Mouse (Mus musculus): Measurements from ENCODE around the gene Med24. TPM values are rescaled to one million over a fixed set of nuclear protein-coding genes. Genes with fewer than 3 reads are reported as not detected.

The Med24 gene
- polyA plus RNA-seq, 1 experiment from 2014 or later = 42.2 TPM

DNA sequence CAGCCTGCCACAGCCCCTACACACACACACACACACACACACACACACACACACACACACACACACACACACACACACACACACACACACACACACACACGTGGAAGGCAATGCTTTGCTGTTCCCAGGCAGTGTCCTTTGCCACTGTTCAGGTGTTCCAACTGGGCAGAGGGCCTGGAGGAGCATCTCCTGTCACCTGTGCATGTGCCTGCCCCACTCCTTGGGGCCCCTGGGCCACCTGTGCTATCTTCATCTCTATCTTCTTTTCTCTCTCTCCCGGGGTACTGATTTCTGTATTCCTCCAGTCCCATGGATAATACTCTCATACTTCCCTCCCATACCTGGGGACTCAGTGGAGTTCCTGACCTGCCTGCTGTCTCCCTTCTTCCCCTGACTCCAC is 37.1 kb upstream of the Med24 start:
- H3K27ac ChIP-seq (ENCODE audit: low read length) = no peak overlapping the region
- peaks cover 26% of the 10 kb centered on the region; the same call in 1 of the 2 replicates for H3K36me3 ChIP-seq (ENCODE audit: control insufficient read depth, insufficient read depth, low read length)
- no peak overlapping the region for H3K4me3 ChIP-seq (replicated peaks; ENCODE audit: low read length)
- H3K4me2 ChIP-seq (ENCODE audit: low read depth, low read length) = no peak overlapping the region
- H3K4me1 ChIP-seq (ENCODE audit: control insufficient read depth, insufficient read depth, low read length) = peaks cover 50% of the 10 kb centered on the region
- 36% methylated on average over 2 of the region's 2 CpGs for WGBS
- no peak overlapping the region for H3K9ac ChIP-seq (ENCODE audit: low read length)
- no peak for ATAC-seq (ENCODE audit: insufficient read depth, low FRiP score)
- no peaks in the 10 kb centered on the region for H3K27me3 ChIP-seq (ENCODE audit: control insufficient read depth, insufficient read depth, low read length)
- H3K9me3 ChIP-seq (replicated peaks; ENCODE audit: control insufficient read depth, low read length) = no peaks in the 10 kb centered on the region

DNA sequence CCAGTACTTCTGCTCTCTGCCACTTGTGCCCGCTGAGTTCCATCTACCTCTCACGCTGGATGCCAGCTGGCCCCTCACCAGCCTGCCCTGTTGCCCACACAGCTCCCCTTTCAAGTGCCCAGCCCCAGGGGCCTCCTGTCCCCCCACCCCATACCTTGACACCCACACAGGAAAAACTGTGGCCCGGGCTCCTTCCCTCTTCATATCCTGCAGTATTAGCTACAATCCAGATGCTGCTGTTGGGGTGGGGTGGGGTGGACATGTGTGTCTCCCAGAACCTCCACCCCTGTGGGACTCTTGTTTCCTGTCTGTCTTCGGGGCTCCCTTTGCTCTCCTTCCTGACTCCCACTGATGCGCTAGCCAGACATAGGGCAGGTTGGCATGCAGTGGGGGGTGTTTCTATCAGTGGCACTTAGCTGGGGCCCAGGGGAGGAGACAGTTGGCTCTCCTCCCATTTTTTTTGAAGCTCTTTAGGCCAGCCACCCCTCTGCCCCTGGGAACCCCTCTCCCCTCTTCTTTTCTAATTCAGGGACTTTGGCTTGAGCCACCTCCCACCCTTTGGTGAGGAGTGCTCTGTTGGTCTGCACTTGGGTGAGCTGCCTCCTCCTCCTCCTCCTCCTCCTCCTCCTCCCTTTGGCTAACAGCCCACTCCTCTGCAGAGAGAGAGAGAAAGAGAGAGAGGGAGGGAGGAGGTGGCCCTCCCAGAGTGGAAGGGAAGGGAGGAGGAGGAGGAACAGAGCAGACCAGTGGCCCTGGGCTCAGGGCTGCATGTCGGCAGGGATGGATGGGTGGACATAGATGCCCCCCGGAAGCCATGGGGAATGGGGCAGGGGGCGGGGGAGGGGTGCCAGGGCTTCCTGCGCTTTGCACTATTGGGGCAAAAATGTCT is 36.4 kb upstream of the Med24 start:
- peak; percentile 9; the same call in 1 of the 2 replicates for ATAC-seq (ENCODE audit: insufficient read depth, low FRiP score)
- peak overlapping the region; percentile 14 for H3K27ac ChIP-seq (ENCODE audit: low read length)
- peak overlapping the region; percentile 26; the same call in 1 of the 2 replicates for H3K9ac ChIP-seq (ENCODE audit: low read length)
- no peaks in the 10 kb centered on the region for H3K9me3 ChIP-seq (replicated peaks; ENCODE audit: control insufficient read depth, low read length)
- WGBS = 37% methylated on average over 9 of the region's 9 CpGs
- H3K4me1 ChIP-seq (ENCODE audit: control insufficient read depth, insufficient read depth, low read length) = peaks cover 50% of the 10 kb centered on the region
- peaks cover 31% of the 10 kb centered on the region for H3K36me3 ChIP-seq (ENCODE audit: control insufficient read depth, insufficient read depth, low read length)
- H3K4me3 ChIP-seq (replicated peaks; ENCODE audit: low read length) = no peak overlapping the region
- H3K27me3 ChIP-seq (ENCODE audit: control insufficient read depth, insufficient read depth, low read length) = no peaks in the 10 kb centered on the region
- H3K4me2 ChIP-seq (ENCODE audit: low read depth, low read length) = no peak overlapping the region

DNA sequence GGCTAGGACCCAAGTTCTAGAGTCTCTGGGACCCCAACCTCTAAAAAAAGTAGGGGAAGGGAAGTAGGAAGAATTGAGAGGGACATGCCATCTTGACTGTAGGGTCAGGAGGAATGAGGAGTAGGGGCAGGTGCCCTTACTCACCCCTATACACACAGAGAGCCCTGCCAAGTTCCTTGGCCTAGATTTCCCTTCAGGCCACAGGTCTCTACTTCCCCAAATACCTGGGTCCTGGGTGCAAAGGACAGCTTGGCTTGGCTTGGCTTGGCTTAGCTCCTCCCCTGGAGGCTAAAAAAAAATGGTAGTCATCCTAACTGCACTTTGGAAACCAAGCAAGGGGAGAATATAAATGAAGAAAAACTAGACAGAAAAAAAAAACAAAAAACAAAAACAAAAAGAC is 35.5 kb upstream of the Med24 start:
- no peak overlapping the region for H3K9ac ChIP-seq (ENCODE audit: low read length)
- H3K9me3 ChIP-seq (replicated peaks; ENCODE audit: control insufficient read depth, low read length) = no peaks in the 10 kb centered on the region
- ATAC-seq (ENCODE audit: insufficient read depth, low FRiP score) = no peak
- no peaks in the 10 kb centered on the region for H3K27me3 ChIP-seq (ENCODE audit: control insufficient read depth, insufficient read depth, low read length)
- H3K36me3 ChIP-seq (ENCODE audit: control insufficient read depth, insufficient read depth, low read length) = peaks cover 27% of the 10 kb centered on the region
- H3K4me2 ChIP-seq (ENCODE audit: low read depth, low read length) = no peak overlapping the region
- no peak overlapping the region; the same call in 1 of the 2 replicates for H3K27ac ChIP-seq (ENCODE audit: low read length)
- H3K4me3 ChIP-seq (replicated peaks; ENCODE audit: low read length) = no peak overlapping the region
- H3K4me1 ChIP-seq (ENCODE audit: control insufficient read depth, insufficient read depth, low read length) = peaks cover 50% of the 10 kb centered on the region

DNA sequence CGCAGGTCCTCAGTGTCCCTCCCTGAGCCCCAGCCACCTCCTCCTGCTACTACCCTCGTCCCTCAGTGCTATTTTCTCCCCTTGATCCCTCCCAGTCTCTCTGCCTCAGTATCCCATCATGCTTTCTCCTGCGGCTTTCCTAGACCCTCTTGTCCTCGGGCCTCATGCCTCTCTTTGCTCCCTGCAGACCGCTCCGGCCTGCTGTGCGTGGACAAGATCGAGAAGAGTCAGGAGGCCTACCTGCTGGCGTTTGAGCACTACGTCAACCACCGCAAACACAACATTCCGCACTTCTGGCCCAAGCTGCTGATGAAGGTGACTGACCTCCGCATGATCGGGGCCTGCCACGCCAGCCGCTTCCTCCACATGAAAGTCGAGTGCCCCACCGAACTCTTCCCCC is 34.9 kb upstream of the Med24 start:
- no peaks in the 10 kb centered on the region for H3K9me3 ChIP-seq (replicated peaks; ENCODE audit: control insufficient read depth, low read length)
- peaks cover 50% of the 10 kb centered on the region for H3K4me1 ChIP-seq (ENCODE audit: control insufficient read depth, insufficient read depth, low read length)
- H3K4me3 ChIP-seq (replicated peaks; ENCODE audit: low read length) = no peak overlapping the region
- peaks cover 24% of the 10 kb centered on the region for H3K36me3 ChIP-seq (ENCODE audit: control insufficient read depth, insufficient read depth, low read length)
- peak overlapping the region; percentile 82; the same call in 1 of the 2 replicates for H3K27ac ChIP-seq (ENCODE audit: low read length)
- H3K27me3 ChIP-seq (ENCODE audit: control insufficient read depth, insufficient read depth, low read length) = no peaks in the 10 kb centered on the region
- WGBS = 79% methylated on average over 18 of the region's 18 CpGs
- peak overlapping the region; percentile 16; the same call in 1 of the 2 replicates for H3K9ac ChIP-seq (ENCODE audit: low read length)
- no peak overlapping the region for H3K4me2 ChIP-seq (ENCODE audit: low read depth, low read length)
- ATAC-seq (ENCODE audit: insufficient read depth, low FRiP score) = no peak

DNA sequence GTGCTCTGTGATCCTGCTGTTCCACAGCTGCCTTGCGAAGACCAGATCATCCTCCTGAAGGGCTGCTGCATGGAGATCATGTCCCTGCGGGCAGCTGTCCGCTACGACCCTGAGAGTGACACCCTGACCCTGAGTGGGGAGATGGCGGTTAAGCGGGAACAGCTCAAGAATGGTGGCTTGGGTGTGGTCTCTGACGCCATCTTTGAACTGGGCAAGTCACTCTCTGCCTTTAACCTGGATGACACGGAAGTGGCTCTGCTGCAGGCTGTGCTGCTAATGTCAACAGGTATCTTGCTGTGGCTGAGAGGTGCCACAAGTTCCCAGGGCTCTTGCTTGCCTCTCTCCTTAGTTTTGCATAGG is 34.2 kb upstream of the Med24 start:
- no peak for ATAC-seq (ENCODE audit: insufficient read depth, low FRiP score)
- peak overlapping the region; percentile 82 for H3K27ac ChIP-seq (ENCODE audit: low read length)
- H3K36me3 ChIP-seq (ENCODE audit: control insufficient read depth, insufficient read depth, low read length) = peaks cover 26% of the 10 kb centered on the region

DNA sequence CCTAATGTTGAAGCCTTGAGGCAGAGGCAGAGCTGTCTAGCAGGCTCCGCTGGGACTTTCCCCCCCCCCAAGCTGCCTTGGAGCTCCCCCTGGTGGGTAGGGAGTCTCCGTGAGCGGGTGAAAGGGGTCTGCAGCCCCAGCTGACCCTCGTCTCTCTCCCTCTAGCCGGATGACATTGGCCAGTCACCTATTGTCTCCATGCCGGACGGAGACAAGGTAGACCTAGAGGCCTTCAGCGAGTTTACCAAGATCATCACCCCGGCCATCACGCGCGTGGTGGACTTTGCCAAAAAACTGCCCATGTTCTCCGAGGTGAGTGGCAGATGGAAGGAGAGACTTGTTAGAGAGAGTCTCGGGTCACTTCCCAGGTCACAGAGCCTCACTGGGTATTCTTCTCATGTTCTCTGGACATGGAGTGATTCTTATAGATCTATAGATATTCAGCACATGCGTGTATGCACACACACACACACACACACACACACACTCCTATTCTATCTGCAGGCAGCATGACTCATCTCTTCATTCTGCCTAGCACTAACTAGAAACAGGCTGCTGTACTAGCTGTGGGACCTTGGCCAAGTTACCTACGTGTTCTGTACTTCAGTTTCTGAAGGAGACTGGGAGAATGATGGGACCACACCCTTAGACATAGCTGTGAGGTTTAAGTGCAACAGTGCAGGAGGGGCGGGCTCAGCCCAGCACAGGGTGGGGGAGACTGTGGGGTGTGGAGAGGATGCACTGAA is 33.7 kb upstream of the Med24 start:
- Histone ChIP-seq H3K36me3 (ENCODE audit: control insufficient read depth, insufficient read depth, low read length) (peaks cover 29% of the 10 kb centered on the region), H3K27ac (ENCODE audit: low read length) (peak overlapping the region; percentile 82)

More for the DNA sequence above, 34.2 kb upstream of the Med24 start:
- H3K9ac ChIP-seq (ENCODE audit: low read length) = peak overlapping the region; percentile 16; the same call in 1 of the 2 replicates
- peaks cover 44% of the 10 kb centered on the region for H3K4me1 ChIP-seq (ENCODE audit: control insufficient read depth, insufficient read depth, low read length)
- no peak overlapping the region for H3K4me3 ChIP-seq (replicated peaks; ENCODE audit: low read length)
- whole genome bisulfite sequencing = 76% methylated on average over 8 of the region's 8 CpGs
- H3K9me3 ChIP-seq (replicated peaks; ENCODE audit: control insufficient read depth, low read length) = no peaks in the 10 kb centered on the region
- H3K27me3 ChIP-seq (ENCODE audit: control insufficient read depth, insufficient read depth, low read length) = no peaks in the 10 kb centered on the region
- H3K4me2 ChIP-seq (ENCODE audit: low read depth, low read length) = no peak overlapping the region

DNA sequence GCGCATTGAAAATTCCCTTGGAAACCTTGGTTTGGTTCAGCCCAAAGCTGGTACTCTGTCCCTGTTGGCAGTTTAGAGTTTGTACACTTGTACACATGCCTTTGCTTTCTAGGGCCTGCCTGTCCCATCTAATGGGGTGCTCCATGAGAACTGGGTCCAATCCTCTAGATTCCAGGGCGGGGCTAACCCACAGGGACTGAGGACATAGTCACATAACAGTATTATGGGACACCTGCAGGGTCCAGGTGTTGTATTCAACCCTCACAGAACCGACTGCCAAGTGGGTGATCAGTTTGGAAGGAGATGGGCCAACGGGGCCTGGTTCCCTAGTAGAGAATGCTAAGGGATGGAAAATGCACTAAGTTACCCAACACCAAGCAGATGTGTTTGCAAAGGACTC is 32.7 kb upstream of the Med24 start:
- Histone ChIP-seq H3K9me3 (replicated peaks; ENCODE audit: control insufficient read depth, low read length) (no peaks in the 10 kb centered on the region), H3K4me2 (ENCODE audit: low read depth, low read length) (no peak overlapping the region), H3K27ac (ENCODE audit: low read length) (no peak overlapping the region), H3K9ac (ENCODE audit: low read length) (no peak overlapping the region), H3K27me3 (ENCODE audit: control insufficient read depth, insufficient read depth, low read length) (no peaks in the 10 kb centered on the region), H3K36me3 (ENCODE audit: control insufficient read depth, insufficient read depth, low read length) (peaks cover 29% of the 10 kb centered on the region), H3K4me1 (ENCODE audit: control insufficient read depth, insufficient read depth, low read length) (peaks cover 28% of the 10 kb centered on the region), H3K4me3 (replicated peaks; ENCODE audit: low read length) (no peak overlapping the region)
- ATAC-seq (ENCODE audit: insufficient read depth, low FRiP score) = no peak
- WGBS = 91% methylated on average over 4 of the region's 4 CpGs

More for the DNA sequence above, 33.7 kb upstream of the Med24 start:
- 0 out of 2 replicates have a peak overlapping the region, but pooled peaks have one; percentile 39 for H3K9ac ChIP-seq (ENCODE audit: low read length)
- 61% methylated on average over 17 of the region's 17 CpGs for WGBS
- H3K4me1 ChIP-seq (ENCODE audit: control insufficient read depth, insufficient read depth, low read length) = peaks cover 38% of the 10 kb centered on the region
- H3K9me3 ChIP-seq (replicated peaks; ENCODE audit: control insufficient read depth, low read length) = no peaks in the 10 kb centered on the region
- no peaks in the 10 kb centered on the region for H3K27me3 ChIP-seq (ENCODE audit: control insufficient read depth, insufficient read depth, low read length)
- peak; percentile 74 for ATAC-seq (ENCODE audit: insufficient read depth, low FRiP score)
- H3K4me2 ChIP-seq (ENCODE audit: low read depth, low read length) = no peak overlapping the region
- H3K4me3 ChIP-seq (replicated peaks; ENCODE audit: low read length) = no peak overlapping the region

DNA sequence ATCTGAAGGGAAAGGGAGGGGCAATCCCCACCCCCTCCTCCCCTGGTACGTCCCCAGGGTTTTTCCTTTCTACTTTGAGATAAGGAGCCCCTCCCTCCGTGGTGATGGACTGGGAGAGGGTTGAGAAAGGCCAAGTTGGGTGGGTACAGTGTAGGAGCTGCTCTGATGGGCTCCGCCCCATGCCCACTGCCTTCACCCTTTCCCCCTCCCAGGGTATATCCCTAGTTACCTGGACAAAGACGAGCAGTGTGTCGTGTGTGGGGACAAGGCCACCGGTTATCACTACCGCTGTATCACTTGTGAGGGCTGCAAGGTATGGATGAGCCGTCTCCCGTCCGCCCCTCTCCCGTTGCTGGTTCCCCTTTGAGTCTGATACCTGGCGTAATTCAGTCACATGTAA is 27.5 kb upstream of the Med24 start:
- WGBS = 75% methylated on average over 12 of the region's 12 CpGs

More for the DNA sequence above, 27.5 kb upstream of the Med24 start:
- Histone ChIP-seq H3K9ac (ENCODE audit: low read length) (no peak overlapping the region), H3K4me2 (ENCODE audit: low read depth, low read length) (no peak overlapping the region), H3K27ac (ENCODE audit: low read length) (no peak overlapping the region), H3K4me1 (ENCODE audit: control insufficient read depth, insufficient read depth, low read length) (peaks cover 31% of the 10 kb centered on the region), H3K9me3 (replicated peaks; ENCODE audit: control insufficient read depth, low read length) (no peaks in the 10 kb centered on the region), H3K36me3 (ENCODE audit: control insufficient read depth, insufficient read depth, low read length) (peaks cover 17% of the 10 kb centered on the region), H3K4me3 (replicated peaks; ENCODE audit: low read length) (no peak overlapping the region), H3K27me3 (ENCODE audit: control insufficient read depth, insufficient read depth, low read length) (no peaks in the 10 kb centered on the region)
- ATAC-seq (ENCODE audit: insufficient read depth, low FRiP score) = no peak

Measured in stomach, embryonic 16.5 days (tissue).